Mouse (Mus musculus): ENCODE results near the gene 2510009E07Rik.
"Not testable (repeated sequence)": the region's sequence is repeated elsewhere in the genome, so short reads cannot be mapped to it uniquely, and the experiment has no call there.

The 2510009E07Rik gene

DNA sequence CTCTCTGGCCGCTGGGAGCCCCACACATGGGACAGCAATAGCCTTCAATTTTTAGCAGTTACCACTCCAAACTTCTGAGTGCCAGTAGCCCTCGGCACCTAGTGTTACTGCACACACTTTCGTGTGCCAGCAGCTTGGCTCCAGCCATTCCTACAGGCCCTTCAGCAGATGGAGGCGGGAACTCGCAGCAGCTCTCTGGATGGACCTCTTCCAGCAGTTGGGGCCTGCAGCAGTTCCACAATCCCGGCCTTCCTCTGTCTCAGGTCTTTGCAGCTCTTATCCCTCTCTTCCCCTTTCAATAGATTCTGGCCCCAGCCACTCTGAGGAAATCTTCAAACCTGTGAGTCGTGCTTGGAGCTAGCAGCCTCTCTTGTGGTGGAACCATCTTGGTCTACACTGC lies 17.7 kb downstream of the 2510009E07Rik start:
- in situ Hi-C loops (cut with MboI, MseI) = no loop called here

DNA sequence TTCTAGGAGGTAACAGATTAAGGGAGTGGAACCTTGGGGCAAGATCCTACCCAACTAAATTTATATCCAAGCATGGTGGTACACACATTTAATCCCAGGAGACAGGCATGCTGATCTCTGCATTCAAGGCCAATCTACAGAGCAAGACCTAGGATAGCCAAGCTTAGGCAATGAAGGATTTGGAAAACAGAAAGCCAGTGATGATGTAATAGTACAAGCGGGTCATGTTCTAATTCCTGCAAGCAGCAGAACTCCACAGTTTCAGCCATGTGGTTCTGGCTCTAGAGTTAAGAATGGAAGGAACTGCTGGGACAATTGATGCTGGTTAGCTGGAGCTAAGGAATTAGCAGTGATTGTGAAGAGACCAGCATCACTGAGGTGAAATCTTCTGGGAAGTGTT lies 20.8 kb downstream of the 2510009E07Rik start:
- in situ Hi-C loops (cut with MboI, MseI) = not testable (repeated sequence)

DNA sequence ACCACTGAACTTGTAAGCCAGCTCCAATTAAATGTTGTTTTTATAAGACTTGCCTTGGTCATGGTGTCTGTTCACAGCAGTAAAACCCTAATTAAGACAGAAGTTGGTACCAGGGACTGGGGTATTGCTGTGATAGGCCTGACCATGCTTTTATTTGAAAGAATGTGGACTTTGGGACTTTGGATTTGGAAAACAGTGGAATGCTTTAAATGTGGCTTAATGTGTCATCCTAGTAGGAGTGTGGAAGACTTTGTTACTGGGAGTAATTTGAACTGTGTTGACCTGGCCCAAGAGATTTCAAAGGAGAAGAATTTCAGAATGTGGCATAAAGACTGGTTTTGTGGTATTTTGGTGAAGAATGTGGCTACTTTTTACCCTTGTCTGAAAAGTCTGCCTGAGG lies 21.4 kb downstream of the 2510009E07Rik start:
- in situ Hi-C loops (cut with MboI, MseI) = not testable (repeated sequence)

DNA sequence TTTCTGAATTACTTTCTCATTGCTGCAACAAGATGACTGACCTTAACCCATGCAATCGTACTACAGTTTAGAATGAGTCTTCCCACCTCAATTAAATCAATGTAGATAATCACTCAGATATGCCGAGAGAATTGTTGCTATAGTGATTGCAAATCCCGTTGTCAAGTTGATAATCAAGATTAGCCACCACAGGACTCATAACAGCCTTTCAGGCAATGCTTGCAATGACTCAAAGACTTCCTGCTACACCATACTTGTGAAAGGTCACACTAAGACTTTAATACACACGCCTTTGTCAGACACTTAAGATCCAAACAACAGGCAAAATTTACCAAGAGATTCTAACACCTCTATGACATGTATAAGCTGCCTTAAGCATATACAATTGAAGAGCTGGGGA lies 22.6 kb downstream of the 2510009E07Rik start:
- in situ Hi-C loops (cut with MboI, MseI) = no loop called here

DNA sequence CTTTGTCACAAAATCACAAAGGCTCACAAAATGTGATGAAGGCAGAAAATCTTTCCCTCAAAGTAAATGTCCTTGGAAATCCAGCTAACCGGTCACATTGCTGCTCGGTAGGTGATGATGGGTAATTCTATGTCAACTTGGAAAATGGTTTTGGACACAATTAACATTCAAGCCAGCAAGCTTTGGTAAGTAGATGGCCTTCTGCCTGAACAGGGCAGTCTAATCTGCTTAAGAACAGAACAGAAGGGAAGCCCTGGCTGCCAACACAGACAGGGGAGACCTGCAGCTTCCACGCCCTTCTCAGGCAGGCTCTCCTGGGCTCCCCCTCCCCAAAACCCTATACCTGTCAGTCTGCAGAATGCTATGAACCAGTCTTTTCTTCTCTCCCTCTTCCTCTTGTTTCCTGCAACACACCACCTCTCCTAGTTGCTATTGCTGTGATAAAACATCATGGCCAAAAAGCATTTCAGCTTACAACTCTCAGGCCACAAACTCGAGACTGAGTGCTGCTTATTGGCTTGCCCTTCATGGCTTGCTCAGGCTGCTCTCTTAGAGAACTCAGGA lies 29.0 kb downstream of the 2510009E07Rik start:
- in situ Hi-C loops (cut with MboI, MseI) = no loop called here

DNA sequence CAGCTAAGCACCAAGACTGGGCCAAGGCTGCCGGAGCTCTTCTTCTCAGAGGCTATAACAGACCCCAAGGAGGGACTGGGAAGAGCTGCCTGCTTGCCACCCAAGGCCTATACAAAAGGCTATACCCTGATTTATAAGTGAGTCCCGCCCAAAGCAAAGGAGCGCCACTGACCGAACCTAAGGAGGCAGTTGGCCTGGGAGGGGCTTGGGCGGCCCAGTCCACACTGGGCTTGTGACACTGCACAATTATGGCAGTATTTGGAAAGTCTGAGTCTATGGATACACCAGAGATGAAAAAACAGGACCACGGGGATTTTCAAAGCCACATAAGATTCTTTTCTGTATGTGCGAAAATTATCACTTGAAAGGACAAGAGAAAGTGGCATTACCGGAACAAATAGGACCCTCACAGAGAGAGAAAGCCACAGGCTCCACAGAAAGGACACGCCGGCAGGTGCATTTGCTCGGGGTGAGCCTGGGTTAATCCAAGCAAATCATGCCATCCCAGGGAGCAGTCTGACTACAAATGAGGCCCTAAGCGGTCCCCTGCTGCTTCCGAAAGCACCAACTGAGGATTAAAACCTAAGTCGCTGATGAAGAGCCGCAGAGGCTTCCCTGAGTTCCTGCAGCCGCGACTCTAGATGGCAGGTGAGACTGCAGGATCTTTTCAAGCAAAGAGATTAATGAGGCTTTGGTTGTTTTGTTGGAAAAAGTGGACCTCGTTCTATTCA lies 29.7 kb downstream of the 2510009E07Rik start:
- in situ Hi-C loops (cut with MboI, MseI) = no loop called here

DNA sequence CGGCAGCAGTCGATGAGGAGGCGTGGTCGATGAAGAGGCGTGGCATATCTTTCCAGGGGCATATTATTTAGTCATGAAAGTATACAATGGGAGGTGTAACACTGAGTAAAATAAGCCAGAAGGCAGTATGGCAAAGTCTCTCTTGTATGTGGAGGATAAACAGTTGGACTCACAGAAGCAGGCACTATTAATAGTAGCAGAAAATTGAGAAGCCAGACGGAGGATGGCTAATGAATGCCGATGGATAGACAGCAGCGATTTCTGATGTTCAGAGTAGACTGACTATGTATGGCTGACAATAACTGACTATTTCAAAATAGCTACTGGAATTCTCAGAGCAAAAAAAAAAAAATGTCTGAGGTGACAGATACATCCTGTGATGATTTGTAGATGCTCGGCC lies 38.5 kb downstream of the 2510009E07Rik start:
- in situ Hi-C loops (cut with MboI, MseI) = loop anchor here in 1 of 2 experiments (10.0 kb wide), 1 partner anchor 401 kb away; no protein-coding TSS in a partner anchor

DNA sequence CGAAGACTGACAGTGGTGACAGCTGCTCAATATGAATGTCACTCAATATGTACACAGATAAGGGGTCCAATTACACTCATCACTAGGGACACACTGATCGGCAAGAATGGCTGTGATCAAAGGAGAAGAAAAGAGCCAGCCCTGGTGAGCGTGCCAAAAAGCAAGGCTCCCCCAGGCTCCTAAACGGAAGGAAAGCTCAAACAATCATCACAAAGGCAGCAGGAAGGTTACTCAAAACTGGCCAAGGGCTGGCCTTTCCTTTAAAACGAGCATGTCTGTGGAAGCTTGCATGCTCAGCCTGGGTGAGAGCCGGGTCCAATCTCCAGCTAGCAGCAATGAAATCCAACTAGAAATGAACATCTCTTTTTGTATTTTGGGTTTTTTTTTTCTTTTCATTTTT lies 39.2 kb downstream of the 2510009E07Rik start:
- in situ Hi-C loops (cut with MboI, MseI) = loop anchor here in 1 of 2 experiments (10.0 kb wide), 1 partner anchor 400 kb away; no protein-coding TSS in a partner anchor

DNA sequence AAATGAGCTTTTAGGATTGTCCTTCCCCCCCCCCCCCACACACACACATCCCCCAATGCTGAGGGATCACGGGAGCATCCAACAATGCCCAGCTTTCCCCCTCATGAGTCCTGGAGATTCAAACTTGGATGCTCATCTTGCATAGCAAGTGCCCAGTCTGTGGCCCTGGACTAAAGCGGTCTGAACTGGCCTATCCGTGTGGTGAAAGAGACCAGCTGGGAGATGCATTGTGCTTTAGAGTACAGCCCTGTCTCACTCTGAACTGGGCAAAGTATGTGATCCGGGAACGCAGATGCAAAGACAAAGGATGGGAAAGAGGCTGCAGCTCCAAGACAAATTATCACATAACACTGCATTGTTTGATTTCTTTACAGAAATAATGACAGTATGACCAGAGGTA lies 40.1 kb downstream of the 2510009E07Rik start:
- in situ Hi-C loops (cut with MboI, MseI) = loop anchor here in 1 of 2 experiments (10.0 kb wide), 1 partner anchor 400 kb away; no protein-coding TSS in a partner anchor

DNA sequence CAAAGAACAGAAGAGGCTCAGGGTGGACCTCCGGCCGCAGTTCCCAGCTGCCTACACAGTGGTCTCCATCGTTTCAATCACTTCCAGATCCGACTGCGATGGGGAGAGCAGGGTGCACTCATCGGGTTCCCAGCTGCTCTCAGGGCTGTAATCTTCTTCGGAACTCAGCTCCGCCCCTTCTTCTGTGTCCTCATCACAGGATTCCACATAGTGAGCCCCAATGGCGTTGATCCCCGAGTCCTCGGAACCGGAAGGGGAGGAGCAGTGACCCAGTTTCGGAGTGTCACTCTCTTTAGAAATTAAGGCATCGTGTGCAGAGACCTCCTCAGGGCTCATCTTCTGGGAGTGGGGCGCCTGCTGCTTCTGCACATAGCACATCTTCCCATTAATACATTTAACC lies 41.3 kb downstream of the 2510009E07Rik start:
- in situ Hi-C loops (cut with MboI, MseI) = loop anchor here in 1 of 2 experiments (10.0 kb wide), 1 partner anchor 398 kb away; no protein-coding TSS in a partner anchor

DNA sequence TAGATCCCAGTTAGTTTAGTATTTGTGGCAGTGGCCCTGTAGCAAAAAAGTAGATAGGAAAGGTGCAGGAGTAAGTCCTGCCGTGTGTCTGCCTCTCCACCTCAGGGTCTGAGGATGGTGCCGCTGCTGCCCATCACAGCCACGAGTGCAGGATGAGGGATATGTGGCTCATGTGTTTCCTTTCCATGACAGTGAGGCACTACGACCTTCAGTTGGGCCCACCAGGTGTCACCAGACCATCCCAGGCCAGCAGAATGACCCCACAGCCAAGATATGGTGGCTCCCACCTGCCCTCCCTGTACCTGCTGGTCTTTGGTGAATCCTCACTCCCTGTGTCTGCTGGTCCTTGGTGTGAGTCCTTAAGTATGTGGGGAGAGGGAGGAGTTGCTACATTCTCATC lies 43.3 kb downstream of the 2510009E07Rik start:
- in situ Hi-C loops (cut with MboI, MseI) = loop anchor here in 1 of 2 experiments (10.0 kb wide), 1 partner anchor 396 kb away; no protein-coding TSS in a partner anchor

DNA sequence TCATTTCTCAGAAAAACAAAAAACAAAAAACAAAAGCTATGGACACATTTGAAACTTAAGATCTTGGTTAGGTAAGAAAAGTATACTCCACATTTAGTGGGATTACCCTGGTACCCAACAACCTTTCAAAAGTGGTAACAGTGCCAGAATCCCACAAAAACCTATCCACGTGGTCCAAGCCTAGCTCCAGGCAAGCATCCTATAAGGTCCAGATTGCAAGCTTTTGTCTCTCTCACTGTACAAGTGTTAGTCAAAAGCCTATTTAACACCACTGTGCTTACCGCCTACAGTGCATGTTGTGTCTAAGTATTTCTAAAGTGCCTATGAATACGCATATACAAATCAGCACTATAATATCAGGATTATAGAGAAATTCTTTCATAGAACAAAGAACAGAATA lies 44.2 kb downstream of the 2510009E07Rik start:
- in situ Hi-C loops (cut with MboI, MseI) = loop anchor here in 1 of 2 experiments (10.0 kb wide), 1 partner anchor 395 kb away; no protein-coding TSS in a partner anchor

DNA sequence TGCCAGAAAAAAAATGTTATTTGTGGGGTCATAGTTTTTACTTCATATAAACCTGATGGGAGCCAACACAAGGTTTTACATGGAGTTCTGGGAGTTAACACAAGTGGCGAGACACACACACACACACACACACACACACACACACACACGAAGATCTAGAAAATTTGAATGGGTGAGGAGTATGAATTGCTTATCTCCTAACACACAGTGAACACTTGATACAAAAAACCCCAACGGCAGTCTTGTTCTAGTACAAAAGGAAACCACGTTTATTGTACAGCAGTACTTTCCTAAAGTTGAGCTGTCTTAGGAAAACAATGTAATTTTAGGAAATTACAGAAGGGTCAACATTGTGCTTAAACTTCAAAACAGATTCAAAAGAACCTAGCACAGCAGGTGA lies 45.7 kb downstream of the 2510009E07Rik start:
- in situ Hi-C loops (cut with MboI, MseI) = no loop called here

DNA sequence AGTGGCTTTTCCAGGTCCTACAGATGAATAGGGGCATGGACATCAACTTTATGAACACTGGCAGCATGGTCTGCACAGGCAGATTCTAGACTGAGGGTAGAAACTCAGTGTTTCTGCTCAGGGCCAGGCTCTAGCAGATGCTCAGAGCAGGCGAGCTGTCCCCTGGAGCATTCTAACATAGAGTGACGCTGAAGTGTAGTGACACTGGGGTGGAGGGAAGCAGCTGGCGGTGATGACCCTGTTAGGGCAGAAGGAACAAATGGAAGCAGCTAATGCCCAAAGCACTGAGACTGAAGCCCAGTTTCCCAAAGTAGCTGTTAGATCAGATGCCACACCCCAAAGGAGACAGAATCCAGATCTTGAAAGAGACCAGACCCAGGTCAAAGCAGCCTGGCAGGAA lies 48.0 kb downstream of the 2510009E07Rik start:
- in situ Hi-C loops (cut with MboI, MseI) = no loop called here

DNA sequence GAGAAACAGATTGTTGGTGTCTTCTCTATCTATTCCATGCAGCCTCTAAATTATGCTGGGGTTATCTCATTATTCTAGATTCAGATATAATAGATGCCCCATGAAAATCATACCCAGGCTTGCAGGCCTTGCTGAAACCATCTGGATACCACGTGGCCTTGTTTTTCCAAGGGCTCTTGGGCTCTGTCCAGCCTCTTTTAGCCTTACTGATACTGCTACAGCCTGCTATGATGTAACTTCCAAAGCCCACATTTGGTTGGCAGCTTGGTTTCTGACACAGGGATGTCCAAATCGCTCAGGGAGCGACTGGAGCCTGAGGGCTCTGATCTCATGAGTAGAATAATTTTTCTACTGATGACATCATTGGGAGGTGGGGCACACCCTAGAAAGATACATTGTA lies 48.5 kb downstream of the 2510009E07Rik start:
- in situ Hi-C loops (cut with MboI, MseI) = no loop called here

DNA sequence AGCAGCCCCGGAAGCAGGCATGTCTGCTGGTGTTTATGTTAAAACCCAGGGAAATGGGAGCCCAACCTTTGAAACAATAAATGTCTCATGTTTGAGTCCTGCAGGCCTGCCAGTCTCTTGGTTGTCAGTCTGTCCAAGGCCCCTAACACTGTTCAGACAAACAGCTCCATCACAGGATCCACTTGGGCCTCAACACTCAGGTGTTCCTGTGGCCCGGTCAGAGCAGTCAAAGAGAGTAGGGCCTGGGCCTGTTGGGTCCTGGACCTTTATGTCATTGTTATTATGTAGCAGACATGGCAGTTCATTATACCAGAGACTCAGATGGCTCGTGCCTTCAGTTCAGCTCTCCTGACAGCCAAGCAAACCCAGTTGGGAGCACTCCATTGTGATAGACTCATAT lies 49.9 kb downstream of the 2510009E07Rik start:
- in situ Hi-C loops (cut with MboI, MseI) = no loop called here

DNA sequence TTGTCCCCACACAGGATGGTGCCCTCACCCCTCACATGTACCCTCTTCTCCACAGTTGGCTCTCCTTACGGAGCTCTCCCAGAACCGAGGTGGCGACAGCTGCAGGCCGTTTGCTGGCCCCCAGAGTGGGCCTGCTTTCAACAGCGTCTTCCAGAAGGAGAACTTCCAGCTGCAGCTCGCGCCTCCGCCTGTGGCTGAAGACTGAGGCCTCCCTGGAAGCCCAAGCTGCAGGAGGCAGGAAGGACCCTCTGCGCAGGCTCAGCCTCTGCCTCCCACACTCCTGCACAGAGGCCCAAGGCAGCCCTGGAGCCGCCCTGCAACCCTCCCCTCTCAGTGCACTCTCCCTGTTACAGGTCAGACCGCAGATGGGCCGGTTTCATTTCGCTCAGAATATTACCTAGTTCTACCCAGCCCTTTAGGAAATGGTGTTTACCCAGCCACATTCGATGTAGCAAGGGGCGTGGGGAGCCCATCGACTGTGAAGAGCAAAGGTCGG lies 50.4 kb downstream of the 2510009E07Rik start:
- in situ Hi-C loops (cut with MboI, MseI) = no loop called here

DNA sequence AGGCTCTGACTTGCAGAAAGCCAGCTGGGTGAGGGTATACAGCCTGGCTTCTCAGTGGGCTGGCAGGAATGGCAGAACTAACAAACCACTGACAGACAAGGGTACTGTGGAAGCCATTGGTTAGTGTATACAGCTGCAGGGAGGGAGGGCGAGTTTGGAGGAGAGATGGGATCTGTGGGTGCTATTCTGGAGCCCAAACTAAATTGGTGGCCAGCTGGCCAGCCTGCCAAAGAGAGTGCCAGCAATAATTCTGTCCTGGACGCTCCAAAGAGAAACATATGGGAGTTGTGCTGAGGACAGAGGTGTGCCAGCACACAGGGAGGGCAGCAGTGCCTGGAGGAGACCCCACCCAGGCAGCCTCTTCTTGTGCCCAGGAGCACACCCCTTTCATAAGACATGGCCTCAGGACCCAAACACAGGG lies 50.8 kb downstream of the 2510009E07Rik start:
- in situ Hi-C loops (cut with MboI, MseI) = no loop called here

DNA sequence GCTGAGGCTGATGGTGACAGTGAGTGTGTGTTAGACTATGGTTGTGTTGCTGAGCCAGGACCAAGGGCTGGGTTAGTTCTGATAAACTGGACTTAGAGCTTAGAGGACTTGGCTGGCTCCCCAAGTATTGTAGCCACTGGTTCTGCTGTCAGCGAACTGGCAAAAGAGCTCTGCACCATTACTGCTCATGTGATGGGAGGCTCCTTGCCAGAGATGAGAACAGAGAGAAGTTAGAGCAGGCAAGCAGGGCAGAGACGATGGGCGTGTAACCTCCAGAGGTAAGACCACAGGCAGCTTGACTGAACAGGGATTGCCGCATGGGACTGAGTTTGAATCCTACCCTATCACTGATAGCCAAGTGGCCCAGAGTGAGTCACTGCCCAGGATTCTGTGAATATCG lies 51.6 kb downstream of the 2510009E07Rik start:
- in situ Hi-C loops (cut with MboI, MseI) = no loop called here

DNA sequence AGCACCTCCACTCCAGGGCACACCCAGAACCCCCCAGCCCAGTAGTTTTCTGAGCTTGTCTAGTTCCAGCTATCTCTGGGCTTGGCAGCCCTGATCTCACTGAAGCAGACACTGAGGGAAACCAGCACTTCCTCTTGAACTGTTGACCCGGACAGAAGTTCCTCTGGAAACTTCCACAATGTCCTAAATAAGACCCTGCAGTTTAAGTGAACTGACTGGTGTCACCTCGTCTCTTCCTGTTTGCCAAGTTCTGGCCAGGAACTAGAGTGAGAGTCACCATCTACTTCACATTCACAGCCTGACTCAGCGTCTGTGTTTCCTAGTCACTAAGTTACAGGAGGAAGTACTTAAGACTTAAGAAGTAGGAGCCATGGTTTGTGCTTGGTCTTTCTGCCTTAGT lies 52.5 kb downstream of the 2510009E07Rik start:
- in situ Hi-C loops (cut with MboI, MseI) = no loop called here

DNA sequence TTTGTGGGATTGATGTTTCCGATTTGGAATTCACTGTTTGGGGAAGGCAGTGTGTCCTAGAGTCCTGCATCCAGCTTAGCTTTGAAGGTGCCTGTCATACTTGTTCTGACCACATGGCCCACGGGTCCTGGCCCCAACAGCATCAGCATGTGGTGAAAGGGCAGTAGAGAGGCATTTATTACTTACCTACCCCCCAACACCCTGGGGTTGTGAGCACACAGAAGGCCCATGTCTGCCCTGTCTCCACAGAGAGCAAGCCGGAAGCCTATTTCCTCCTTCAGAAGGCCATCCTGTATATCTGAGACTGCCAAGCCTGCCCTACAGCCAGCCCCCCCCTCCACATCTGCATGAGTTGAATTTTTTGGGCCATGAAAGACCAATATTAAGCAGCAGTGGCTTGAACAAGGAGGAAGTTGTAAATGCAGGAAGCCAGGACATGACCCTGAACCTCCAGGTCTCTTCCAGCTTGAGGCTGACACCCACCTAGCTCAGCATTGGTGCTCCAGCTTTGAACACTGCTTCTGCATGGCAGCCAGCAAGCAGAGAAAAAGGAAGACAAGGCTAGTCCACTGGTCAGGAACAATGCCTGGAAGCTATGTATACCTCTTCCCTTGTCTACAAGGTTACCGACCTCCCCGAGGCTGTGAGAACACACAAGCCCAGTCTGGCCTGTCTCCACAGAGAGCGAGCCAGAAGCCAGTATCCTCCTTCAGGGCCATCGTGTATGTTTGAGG lies 53.5 kb downstream of the 2510009E07Rik start:
- in situ Hi-C loops (cut with MboI, MseI) = no loop called here

DNA sequence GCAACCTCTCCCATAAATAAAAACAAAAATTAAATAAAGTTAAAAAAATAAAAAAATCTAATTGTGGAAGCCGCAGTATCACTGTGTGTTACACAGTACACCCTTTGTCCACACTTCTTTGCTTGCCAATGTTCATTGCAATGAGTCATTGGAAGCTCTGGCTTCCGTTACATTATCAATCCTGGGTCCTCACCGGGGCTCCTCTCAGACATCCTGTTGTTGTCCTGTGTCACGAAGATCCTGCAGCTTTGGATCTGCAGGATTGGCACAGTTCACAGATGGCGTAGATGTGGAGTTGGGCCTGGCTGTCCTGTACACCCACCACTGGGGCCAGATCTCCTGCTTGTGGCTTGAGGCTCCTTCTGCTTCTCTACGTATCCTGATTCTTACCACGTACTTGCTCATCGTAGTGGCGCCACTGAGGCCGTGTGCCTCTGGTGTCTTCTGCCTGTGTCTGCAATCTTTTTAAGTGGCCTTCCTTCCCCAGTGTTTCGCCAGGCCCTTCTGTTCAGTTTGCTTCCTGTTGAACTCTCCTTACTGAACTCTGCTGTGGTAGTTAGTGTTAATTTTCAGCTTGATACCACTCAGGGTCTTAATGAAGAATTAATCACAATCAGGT lies 57.2 kb downstream of the 2510009E07Rik start:
- in situ Hi-C loops (cut with MboI, MseI) = no loop called here

Data from T-helper 17 cell (primary cell).